Mouse (Mus musculus) ES-E14 (cell line): ENCODE measurements at regions not wholly inside any gene's neighbourhood (a gene's known extent, or its start where the extent isn't known, plus 50 kb on each side); places are given as distances from the start of the nearest gene placed in this dataset.

ENCODE experiments used
- DNase-seq: peaks from one replicate; pipeline ENCODE4 v3.0.0-alpha.2; 2013; ENCODE audit warnings: low read depth, low spot score
- H3K27ac ChIP-seq: 2 replicates; pipeline ENCODE4 v1.5.1; 2012; ENCODE audit warnings: low read depth, mild to moderate bottlenecking, low read length, moderate library complexity, mixed read lengths; ENCODE audit not compliant: poor library complexity, insufficient read depth, severe bottlenecking
- H3K36me3 ChIP-seq: 2 replicates; pipeline ENCODE4 v1.6.1; 2012; ENCODE audit warnings: mild to moderate bottlenecking, low read length, moderate library complexity, mixed read lengths; ENCODE audit not compliant: control insufficient read depth, poor library complexity, insufficient read depth, severe bottlenecking
- H3K4me1 ChIP-seq, 2 experiments: fragments of 150-350 bp in 1 of 2; sonication (generic) in 1 of 2; 2 replicates each; pipeline ENCODE4 v1.6.1; 2012; ENCODE audit warnings: low read length in 2 of 2, mild to moderate bottlenecking in 1 of 2, mixed read lengths in 1 of 2; ENCODE audit not compliant: control insufficient read depth in 2 of 2, insufficient read depth in 2 of 2, poor library complexity in 1 of 2
- H3K4me3 ChIP-seq, 2 experiments: fragments of 150-350 bp in 1 of 2; sonication (generic) in 1 of 2; 2 replicates each; pipeline ENCODE4 v1.5.1; 2012; ENCODE audit warnings: low read length in 2 of 2, low read depth in 1 of 2, mild to moderate bottlenecking in 1 of 2, mixed read lengths in 1 of 2; ENCODE audit not compliant: insufficient read depth in 1 of 2, poor library complexity in 1 of 2, severe bottlenecking in 1 of 2
- H3K9ac ChIP-seq: 2 replicates; pipeline ENCODE4 v1.6.1; 2012; ENCODE audit warnings: low read depth, mild to moderate bottlenecking, low read length, mixed read lengths; ENCODE audit not compliant: poor library complexity, insufficient read depth, severe bottlenecking
- H3K9me3 ChIP-seq: fragments of 150-350 bp; sonication (generic); 2 replicates; pipeline ENCODE4 v1.6.1; 2012; ENCODE audit warnings: low read depth, mild to moderate bottlenecking, low read length; ENCODE audit not compliant: control insufficient read depth, insufficient read depth
- CHD2 ChIP-seq: IDR thresholded peaks from 2 replicates; pipeline ENCODE4 v1.6.1; 2014; ENCODE audit warnings: mild to moderate bottlenecking, low read depth, low read length, inconsistent platforms
- HCFC1 ChIP-seq: IDR thresholded peaks from 2 replicates; pipeline ENCODE4 v1.6.1; 2012; ENCODE audit warnings: low read length, inconsistent platforms, borderline replicate concordance; ENCODE audit not compliant: insufficient read depth
- MAFK ChIP-seq: IDR thresholded peaks from 2 replicates; pipeline ENCODE4 v1.6.1; 2014; ENCODE audit warnings: mild to moderate bottlenecking, low read depth, low read length, inconsistent platforms; ENCODE audit not compliant: insufficient read depth
- ZC3H11A ChIP-seq: IDR thresholded peaks from 2 replicates; pipeline ENCODE4 v1.6.1; 2012; ENCODE audit warnings: low read depth, mild to moderate bottlenecking, inconsistent platforms, low read length, borderline replicate concordance
- ZNF384 ChIP-seq: IDR thresholded peaks from 2 replicates; pipeline ENCODE4 v1.6.1; 2012; ENCODE audit warnings: low read depth, low read length, inconsistent platforms
- in situ Hi-C, 2 experiments: fragments of 600-800 bp; cut with MboI; formaldehyde crosslinking; loops; one replicate each; pipeline ENCODE4 v1.15.1; 2025; ENCODE audit warnings: low sequenced_read_pairs in 2 of 2, inconsistent platforms in 1 of 2; ENCODE audit not compliant: unreplicated experiment in 2 of 2

- Histone ChIP-seq H3K4me3 (no peak overlapping the region), H3K9ac (no peak overlapping the region), H3K4me1 (no peaks in the 10 kb centered on the region), H3K9me3 (no peaks in the 10 kb centered on the region), H3K27ac (no peak overlapping the region), H3K36me3 (no peaks in the 10 kb centered on the region)
- no peak for DNase-seq
- in situ Hi-C loops, result no loop called here
- no peak for TF ChIP-seq MAFK
- TF ChIP-seq ZC3H11A, result no peak
- no peak for TF ChIP-seq HCFC1
- TF ChIP-seq ZNF384, result no peak
- no peak for TF ChIP-seq CHD2
Measured at GRCm38 (mm10) chr3:39528087-39528486, 641.3 kb downstream of the Fat4 start.

DNA sequence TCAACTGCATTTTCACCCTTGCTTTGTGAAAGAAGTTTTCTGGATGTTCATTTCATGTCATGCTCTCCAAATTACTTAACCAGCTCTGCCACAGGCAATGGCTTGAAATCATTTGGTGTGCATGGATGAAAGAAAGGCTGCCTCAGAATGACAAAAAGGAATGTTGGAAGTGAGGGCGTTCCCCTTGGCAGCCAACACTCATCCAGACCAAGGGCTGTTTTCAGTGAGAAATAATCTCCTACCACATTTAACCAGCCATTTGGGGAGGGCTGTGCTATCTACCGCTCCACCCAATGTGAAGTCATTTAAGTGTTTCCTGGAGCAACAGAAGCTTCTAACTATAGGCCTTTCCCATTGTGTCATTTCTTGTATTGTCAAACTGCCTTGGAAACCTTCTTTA lies 650.8 kb downstream of the Fat4 start:
- in situ Hi-C loops, result no loop called here
- Histone ChIP-seq H3K4me3 (no peak overlapping the region), H3K9ac (no peak overlapping the region), H3K36me3 (no peaks in the 10 kb centered on the region), H3K4me1 (no peaks in the 10 kb centered on the region), H3K9me3 (no peaks in the 10 kb centered on the region), H3K27ac (no peak overlapping the region)
- no peak for DNase-seq
- no peak for TF ChIP-seq ZNF384
- no peak for TF ChIP-seq HCFC1
- no peak for TF ChIP-seq ZC3H11A
- TF ChIP-seq MAFK, result no peak
- no peak for TF ChIP-seq CHD2

- no peak overlapping the region for H3K9ac ChIP-seq
- no peak for TF ChIP-seq MAFK
- TF ChIP-seq CHD2, result no peak
- TF ChIP-seq ZNF384, result no peak
- TF ChIP-seq ZC3H11A, result no peak
- TF ChIP-seq HCFC1, result no peak
- no peaks in the 10 kb centered on the region for H3K9me3 ChIP-seq
- in situ Hi-C loops, result no loop called here
- DNase-seq, result no peak
- no peak overlapping the region for H3K4me3 ChIP-seq
- no peaks in the 10 kb centered on the region for H3K4me1 ChIP-seq
- H3K36me3 ChIP-seq, result no peaks in the 10 kb centered on the region
- no peak overlapping the region for H3K27ac ChIP-seq
Measured at GRCm38 (mm10) chr3:39540530-39541118, 653.9 kb downstream of the Fat4 start.

- Histone ChIP-seq H3K9me3 (no peaks in the 10 kb centered on the region), H3K9ac (no peak overlapping the region), H3K36me3 (no peaks in the 10 kb centered on the region), H3K4me3 (no peak overlapping the region), H3K4me1 (no peaks in the 10 kb centered on the region), H3K27ac (no peak overlapping the region)
- in situ Hi-C loops, result no loop called here
- no peak for DNase-seq
- no peak for TF ChIP-seq ZC3H11A
Measured at GRCm38 (mm10) chr3:39559460-39560041, 672.8 kb downstream of the Fat4 start.

DNA sequence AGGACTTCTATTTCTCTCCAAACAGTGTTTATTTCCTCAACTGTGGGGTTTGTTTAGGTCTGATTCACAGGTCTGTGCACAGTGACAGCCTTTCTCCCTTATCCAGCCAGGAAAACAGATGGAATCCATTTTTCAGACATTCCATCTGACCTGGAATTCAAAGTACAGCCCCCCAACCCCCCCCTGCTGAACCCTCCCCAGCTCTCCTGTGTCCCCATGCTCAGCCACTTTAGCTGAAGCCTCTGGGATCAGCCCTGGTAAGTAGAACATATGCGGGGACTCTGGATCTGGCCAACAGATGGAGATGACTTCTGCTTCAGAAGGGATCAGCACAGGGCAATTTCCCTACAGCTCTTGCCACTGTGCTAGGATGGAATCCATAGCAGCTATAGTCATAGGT lies 674.2 kb downstream of the Fat4 start:
- Histone ChIP-seq H3K9me3 (no peaks in the 10 kb centered on the region), H3K4me3 (no peak overlapping the region), H3K27ac (no peak overlapping the region), H3K36me3 (no peaks in the 10 kb centered on the region), H3K4me1 (no peaks in the 10 kb centered on the region), H3K9ac (no peak overlapping the region)
- no peak for DNase-seq
- in situ Hi-C loops, result no loop called here
- no peak for TF ChIP-seq MAFK
- TF ChIP-seq HCFC1, result no peak
- TF ChIP-seq CHD2, result no peak
- no peak for TF ChIP-seq ZNF384
- TF ChIP-seq ZC3H11A, result no peak
